Mouse (Mus musculus) activated CD4-positive, CD25-positive, alpha-beta regulatory T cell, adult 4 months (primary cell): ENCODE measurements around the gene Taf5l. TPM values are rescaled to one million over a fixed set of nuclear protein-coding genes. Genes with fewer than 3 reads are reported as not detected.
A peak's percentile ranks its signal among the peaks of the same experiment; 100 is the strongest.
"Not testable (repeated sequence)": the region's sequence is repeated elsewhere in the genome, so short reads cannot be mapped to it uniquely, and the experiment has no call there.

Experiments
- ATAC-seq: one replicate; pipeline ENCODE4 v1.8.0; 2017
- polyA plus RNA-seq, 2 experiments: library from polyadenylated mRNA; unstranded; fragments of 100-300 nt; shearing (Covaris generic); gene quantifications; one replicate each; pipeline ENCODE4 v1.2.1; 2017

Taf5l gene
- polyA plus RNA-seq, 2 experiments from 2014 or later = 12.0 to 13.7 TPM

DNA sequence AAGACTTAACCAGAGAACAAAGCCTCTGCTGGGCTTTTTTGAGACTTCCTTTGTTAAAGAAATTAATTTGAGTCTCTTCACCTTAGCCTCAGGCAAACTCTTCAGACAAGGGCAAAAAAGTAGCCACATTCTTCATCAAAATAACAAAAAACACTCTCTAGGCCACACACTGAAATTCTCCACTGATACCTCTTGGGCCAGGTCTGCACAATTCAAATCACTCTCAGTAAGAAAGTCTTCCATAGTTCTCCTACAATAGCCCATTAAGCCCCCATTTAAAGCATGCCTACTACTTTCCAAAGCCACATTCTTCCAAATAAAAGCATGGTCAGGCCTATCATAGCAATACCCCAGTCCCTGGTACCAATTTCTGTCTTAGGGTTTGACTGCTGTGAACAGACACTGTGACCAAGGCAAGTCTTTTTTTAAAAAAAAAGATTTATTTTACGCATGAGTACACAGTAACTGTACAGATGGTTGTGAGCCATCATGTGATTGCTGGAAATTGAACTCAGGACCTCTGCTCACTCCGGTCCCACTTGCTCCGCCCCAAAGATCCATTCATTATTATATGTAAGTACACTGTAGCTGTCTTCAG is 9.1 kb downstream of the Taf5l start:
- ATAC-seq = no peak

DNA sequence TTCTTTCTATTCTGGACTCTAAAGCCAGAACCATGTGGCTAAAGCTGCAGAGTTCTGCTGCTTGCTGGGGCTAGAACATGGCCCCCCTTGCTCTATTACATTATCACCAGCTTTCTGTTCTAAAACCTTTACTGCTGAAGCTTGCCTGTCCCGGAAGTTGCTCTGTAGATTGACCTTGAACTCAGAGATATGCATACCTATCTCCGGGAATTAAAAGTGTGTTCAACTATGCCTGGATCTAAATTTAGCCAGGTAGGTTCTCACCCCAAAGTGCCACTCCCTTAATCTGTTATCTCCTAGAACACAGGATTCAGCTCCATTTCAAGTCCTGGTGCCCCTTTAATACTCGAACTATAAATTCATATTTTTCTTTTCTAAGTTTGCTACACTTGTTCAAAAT is 9.6 kb downstream of the Taf5l start:
- no peak for ATAC-seq

DNA sequence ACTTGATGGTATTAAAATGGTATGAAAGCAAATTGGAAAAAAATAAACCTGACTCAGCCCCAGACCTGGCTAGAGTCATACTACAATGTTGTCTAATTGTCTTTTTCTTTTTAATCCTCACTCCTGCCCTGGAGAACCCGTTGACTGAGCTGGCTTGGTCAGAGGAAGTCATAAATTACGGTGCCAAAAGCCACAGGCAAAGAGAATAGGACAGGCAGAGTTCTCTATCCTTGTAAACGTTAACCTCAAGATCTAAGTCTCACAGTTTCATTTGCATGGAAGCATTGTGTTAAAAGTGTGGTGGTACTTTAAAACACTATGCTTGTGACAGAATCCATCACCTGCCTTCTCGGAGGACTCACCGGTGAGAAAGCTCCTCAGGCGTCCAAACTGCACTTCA is 13.4 kb downstream of the Taf5l start:
- ATAC-seq = no peak

DNA sequence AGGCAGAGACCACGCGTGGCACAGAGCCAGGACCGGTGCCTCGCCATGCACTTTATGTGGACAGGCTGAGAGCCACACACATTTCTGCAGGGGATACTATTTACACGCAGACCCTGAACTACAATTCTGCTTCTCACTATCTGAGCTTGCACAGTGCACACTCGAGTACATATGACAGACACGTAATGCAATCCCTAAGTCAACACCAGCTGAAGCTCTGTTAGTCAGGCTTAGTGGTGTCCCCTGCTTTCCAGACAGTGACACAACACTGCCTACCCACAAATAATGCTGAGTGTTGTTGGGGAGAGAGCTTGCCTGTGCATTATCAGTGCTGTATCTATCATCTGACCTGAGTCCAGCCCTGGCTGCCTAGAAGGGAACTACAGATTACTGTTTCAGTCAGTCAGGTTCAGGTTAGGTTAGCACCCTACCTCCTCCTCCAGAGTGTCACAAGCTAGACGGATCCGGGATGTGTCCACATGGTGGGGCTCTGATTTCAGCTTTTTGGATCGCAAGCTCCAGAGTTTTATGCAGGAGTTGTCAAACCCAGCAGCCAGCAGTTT is 18.6 kb downstream of the Taf5l start:
- ATAC-seq = no peak

DNA sequence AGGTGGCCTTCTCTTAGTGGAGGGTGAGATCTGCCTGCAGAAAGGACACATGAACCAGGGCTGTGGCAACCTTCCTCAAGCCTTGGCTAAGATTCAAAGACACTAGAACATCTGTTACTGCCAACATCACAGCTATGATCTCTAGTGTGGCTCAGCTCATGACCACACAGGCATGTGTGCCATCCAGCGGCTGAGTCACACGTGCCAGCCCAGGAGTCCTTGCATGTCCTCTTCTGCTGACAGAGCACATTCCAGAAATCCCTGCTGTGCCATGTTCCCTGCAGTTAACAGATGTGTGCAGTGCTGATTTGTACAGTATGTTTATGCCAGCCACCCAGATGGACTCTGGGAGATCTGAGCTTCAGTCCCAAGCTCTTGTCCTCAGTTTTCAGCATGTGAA is 21.6 kb downstream of the Taf5l start:
- no peak for ATAC-seq

DNA sequence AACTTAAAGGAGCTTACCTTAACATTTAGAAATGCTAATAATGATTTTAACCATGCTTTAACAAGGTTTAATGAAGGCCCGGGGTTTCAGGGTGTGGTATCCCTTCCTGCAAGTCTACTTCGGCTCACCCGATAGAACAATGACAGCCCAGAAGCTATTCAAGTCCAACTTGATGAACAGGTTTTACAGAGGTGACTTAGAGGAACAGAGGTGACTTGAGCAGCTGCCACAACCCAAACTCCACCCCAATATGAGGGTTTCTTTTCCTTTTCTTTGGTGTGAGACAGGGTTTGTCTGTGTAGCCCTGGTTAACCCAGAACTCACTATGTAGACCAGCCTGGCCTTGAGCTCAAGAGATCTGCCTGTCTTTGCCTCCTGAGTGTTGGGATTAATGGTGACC is 27.2 kb downstream of the Taf5l start:
- ATAC-seq = no peak

DNA sequence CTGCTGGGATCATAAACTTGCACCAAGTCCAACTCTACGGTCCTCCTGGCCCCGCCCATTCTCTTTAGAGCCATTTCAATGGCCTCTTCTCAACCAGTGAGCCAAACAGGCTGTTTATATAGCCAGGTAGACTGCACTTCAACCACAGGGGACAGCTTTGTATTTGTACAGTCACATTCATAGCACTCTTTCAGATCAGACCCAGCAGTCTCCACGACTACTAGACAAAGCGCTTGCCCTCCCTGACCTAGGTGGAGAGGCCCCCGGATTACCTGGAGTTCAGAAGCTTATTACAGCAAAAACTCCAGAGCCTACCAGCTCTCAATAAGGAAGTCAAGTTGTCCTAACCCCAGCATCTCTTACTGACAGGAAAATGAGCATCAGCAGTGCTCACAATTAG is 27.6 kb downstream of the Taf5l start:
- no peak for ATAC-seq

DNA sequence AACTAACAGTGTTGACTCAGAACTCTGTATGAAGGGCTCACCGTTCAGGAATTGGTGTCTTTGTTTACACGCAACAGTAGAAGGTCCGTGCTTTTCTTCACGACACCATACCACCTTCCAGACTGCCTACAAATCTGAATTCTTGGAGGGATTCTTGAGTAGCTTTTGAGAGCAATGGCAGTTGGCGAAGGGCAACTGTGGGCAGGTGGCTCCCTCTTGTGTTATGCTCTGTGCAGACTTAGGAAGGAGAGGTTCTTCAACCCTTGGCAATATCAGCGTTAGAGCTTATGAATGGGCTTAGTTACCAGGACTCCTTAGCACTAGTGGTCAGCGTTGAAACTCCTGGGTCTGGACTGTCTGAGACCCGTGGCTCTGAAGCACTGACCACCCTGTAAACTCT is 28.6 kb downstream of the Taf5l start:
- no peak for ATAC-seq

DNA sequence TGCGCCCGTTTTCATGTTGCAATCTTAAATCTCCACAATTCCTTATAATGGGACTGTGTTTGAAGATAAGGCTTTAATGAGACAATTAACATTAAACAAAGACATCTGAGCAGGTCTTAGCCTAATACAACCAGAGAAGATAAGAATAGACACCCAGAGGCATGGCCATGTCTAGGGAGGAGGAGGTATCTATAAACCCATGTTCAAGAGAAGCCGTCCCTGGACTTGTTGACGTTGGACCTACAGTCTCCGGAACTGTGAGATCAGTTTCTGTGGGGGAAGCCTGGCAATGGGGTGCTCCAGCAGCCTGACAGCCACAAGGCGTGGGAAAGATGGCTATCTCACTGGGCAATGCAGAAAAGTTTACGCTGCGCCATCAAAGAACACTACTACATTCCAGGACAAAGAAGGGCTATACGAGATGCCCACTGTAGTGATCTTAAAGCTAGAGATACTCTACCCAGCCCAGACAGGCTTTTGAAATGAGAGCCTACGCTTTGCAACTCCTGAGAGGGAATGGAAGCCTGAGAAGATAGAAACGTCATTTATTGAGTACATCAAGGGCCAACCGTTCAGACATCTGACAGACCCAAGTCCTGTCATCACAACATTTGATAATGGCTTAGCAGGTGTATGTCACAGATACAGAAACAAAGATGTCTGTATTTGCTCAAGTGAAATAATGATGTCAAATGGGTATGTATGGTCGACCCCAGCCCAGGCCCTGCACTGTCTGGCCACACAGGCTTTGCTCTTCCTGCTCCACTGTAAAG is 30.7 kb downstream of the Taf5l start:
- no peak for ATAC-seq

DNA sequence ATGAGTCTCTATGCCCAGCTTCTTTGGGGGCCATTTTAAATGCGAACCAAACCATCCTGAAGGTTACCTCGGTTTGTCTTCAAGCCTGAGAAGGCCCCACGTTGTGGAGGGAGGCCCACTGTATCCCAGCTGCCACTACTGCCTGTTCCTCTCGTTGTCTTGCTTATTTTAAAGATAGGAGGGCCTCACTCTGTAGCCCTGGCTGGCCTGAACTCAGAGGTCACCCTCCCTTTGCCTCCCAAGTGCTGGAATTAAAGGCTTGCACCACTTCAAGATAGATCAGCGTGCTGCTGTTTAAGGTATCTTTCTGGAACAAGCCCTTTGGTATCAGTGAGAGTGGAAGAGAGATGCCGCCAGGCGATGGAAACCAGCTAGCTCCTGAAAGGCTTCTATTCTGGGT is 32.1 kb downstream of the Taf5l start:
- ATAC-seq = no peak

DNA sequence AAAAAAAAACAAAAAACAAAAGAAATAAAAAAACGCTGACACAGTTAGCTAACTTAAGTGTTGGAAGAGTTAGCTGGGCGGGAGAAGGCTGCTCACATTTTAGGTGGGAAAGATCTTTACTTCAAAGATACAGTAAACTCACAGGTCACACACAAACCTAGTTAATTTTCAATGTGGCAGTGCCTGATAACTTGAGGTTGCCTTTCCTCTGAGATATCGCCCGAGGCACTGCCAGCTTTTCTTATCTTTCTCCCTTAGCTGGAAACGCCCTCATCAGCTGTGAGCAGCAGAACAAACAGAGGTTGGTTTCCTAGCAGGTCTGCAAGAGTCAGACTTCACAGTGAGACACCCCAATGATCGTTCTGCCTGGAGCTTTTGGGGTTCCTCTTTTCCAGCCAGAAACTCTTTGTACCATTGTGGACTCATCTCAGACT is 32.6 kb downstream of the Taf5l start:
- no peak for ATAC-seq

DNA sequence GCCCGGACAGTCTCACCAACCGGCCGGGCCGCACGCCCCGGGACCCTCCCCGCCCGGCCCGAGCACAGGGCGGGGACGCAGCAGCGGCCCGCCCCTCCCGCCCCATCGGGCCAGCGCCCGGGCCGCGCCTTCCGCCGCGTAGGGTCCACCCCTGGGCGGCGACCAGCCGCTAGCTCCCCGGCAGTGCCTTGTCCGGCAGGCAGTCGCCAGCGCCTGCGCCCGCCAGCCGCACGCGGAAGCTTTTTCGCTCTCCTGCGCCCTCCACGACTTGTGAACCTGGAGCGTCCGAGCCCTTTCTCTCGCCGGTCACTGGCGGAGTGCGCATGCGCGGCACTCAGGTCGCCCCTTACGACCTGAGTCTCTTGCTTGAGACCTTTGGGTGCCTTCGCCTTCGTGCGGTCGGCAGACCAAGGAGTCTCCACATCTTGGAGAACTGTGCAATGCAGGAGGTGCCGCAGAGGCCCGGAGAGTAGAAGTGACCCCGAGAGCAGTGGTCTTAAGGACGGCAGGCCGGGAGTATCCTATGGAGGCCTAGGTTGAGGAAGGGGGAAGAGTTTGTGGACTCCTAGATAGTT is 38.3 kb downstream of the Taf5l start, which contains the start of gene Abcb10:
TSS of gene Abcb10 (minus strand) at position 297 of the 575 bp plus-strand sequence.
- peak; percentile 46 for ATAC-seq

DNA sequence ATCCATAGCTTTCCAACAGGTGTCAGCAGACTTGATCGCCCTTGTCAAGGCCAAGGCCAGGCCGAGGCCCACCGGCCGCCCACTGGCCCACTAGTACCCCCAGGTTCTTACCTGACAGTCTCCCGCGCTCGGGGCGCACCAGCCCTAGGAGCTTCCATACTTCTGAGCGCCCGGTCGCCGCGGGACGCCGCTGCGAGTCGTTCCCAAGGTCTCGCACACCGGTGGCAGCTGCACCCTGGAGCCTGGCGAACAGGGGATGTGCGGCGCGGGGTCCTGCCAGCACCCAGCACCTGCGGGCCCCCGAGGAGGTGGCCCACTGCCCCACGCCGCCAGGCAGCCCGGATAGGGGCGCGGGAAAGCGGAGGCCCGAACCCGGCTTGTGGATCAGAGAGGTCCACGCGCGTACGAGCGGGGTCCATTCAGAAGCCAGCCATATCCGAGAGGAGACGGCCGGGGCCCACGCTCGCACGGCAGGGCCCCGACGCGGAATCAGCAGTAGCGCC is 38.9 kb downstream of the Taf5l start:
- ATAC-seq = no peak

DNA sequence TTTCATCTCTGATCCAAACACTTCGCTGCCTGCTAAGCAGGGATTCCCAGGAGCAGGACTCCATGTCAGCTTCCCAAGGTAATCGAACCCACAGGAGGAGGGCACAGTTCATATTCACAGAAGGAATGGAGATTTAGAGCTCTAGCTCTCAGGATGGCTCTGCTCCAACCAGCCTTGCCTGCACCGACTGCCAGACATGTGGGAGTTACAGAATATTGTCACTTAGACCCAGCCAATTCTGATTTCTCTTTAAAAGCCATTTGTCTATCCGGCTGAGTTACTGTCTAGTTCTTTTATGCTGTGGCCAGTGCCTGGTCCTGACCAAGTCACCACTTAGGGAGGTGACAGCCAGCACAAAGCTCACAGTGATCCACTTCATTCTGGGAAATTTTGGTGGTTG is 39.5 kb downstream of the Taf5l start:
- no peak for ATAC-seq

DNA sequence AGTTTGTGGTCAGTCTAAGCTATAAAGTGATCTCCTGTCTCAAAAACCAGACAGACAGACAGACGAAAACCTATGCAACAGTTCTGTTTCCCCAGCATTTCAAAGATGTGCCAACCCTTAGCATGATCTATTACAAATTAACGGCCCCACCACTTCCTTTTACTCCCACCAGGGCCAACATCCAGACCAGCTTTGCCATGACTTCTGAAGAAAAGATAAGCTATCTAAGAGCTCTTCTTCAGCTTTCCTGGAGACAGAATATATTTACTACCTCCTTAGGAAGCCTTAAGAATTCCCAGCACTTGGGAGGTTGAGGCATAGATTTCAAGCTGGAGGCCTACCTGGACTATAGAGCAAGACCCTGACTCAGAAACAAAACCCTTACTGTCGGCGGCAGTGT is 41.0 kb downstream of the Taf5l start:
- ATAC-seq = no peak

DNA sequence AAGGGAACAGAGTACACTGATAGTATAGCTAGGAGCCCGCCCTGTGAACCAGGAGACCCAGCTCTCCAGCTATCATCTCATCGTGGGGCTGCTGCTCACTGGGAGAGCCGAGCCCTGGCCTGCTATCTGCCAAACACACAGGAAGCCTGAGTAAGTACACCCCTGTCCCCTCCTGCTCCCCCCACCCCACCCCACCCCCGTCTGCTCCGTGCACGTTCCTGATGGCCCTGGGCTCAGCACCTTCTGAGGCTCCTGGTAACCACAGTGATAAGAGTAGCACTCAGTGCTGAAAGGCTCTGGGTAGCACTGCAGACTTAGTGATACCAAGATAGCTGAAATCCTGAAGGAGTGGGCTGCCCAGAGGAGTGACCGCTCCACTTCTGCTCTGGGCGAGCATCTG is 42.3 kb downstream of the Taf5l start:
- ATAC-seq = no peak

DNA sequence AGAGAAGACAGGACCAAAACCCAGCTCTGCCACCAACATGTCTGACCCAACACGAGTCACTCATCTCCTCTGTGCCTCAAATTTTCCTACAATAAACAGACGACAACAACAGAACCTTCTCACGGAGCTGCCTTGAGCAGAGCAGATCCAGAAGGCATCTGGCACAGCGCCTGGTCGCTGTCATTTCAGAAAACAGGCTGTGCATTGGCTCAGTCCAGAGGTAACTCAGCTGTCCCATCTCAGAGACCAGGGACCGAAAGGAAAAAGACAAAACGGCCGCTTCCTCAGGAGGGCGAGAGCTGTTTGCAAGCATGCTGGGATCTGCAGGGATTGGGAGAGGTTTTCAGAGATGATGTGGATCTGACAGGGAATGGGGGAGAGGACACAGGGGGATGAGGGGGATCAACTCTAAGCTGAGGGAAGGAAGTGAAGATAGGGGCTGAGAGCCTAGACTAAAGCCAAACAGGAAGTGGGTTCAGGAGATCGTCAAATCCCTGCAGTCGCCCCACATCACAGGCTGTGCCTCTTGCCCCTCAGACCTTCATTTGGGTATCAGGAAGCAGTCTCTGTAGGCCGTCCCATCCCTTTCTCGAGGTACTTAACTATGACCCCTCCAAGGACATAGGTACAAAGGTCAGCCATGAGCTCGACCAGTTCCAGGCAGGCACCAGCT is 42.9 kb downstream of the Taf5l start:
- no peak for ATAC-seq

DNA sequence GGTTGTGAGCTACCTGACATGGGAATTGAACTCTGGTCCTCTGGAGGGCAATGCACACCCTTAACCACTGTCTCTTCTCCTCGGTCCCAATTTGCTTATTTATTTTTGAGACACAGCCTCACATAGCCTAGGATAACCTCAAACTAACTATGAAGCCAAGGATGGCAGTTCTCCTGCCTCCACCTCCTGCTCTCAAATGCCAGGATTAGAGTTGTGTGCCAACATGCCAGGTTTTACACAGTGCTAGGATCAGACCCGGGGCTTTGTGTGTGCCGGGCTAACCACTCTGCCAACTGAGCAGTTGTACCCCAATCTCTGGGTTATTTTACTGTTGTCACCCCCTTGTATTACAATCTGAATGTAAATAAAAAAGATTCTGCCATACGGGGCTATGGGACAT is 43.7 kb downstream of the Taf5l start:
- ATAC-seq = no peak

DNA sequence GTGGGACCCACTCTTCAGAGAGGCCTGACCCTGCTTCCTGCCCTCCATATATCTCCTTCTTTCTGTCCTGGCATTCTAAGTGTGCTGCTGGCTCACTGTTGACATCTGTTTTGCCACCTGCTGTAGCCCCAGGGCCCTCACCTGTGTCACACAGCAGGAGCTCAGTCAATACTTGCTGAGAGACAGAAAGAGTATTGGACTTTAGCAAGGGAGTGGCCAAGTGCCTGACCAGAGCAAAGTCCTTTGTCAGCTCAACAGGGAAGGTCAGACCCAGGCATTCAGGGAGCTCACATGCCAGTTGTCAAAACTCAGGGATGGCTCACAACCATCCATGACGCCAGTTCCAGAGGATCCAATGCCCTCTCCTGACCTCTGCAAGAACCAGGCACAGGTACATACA is 47.7 kb downstream of the Taf5l start:
- ATAC-seq = no peak

DNA sequence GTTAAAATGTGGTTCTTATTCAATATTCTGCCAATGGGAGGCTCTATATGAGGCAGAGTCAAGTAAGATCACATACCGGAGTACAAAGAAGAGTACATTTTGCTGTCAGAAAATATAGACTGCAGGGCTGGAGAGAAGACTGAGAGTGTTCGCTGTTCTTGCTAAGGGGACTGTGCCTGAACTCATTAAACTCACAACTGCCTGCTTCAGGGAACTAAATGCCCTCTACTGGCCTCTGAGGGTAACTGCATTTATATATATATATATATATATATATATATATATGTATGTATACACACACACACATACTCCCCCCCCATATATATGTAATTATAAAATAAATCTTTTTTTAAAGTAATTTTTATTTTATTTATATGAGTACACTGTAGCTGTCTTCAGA is 54.3 kb downstream of the Taf5l start:
- no peak for ATAC-seq

DNA sequence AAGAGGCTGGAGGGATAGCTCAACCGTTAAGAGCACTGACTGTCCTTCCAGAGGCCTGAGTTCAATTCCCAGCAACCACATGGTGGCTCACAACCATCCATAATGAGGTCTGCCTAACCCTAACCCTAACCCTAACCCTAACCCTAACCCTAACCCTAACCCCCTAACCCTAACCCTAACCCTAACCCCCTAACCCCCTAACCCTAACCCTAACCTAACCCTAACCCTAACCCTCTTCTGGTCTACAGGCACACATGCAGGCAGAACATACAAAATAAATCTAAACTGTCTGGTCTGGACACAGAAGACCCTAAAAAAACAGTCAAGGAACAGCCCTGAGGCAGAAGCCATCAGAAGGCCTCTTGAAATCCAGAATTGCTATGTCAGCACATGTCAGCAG is 59.8 kb downstream of the Taf5l start:
- no peak for ATAC-seq

DNA sequence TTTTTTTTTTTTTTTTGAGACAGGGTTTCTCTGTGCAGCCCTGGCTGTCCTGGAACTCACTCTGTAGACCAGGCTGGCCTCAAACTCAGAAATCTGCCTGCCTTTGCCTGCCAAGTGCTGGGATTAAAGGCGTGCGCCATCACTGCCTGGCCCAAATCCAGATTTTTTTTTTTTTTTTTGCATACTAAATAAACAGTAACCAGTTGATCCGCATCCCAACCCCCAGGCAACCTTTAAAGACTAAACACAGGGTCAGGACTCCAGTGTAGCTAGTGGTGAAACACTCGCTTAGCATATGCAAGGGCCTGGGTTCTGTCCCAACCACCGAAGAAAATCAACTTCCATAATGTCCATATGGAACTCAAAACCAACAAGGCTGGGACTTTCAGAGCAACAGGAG is 60.6 kb downstream of the Taf5l start:
- not testable (repeated sequence) for ATAC-seq

DNA sequence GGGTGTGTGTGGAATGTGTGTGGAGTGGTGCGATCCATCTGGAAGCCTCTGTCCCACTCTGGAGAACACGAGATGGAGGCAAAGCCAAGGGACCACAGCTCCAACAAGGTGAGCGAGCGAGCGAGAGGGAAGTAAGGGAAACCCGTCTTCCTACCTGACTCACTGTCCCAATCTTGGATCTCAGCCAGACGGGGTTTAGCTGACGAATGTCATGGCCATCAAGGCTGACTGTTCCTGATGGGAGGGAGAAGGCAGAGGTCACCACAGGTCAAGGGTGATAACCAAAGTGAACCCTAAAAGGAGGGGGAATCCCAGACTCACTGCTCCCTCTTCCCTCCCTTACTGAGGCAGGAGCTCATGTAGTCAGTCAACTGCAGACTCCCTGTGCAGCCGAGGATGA is 61.1 kb downstream of the Taf5l start:
- ATAC-seq = no peak
